Mouse (Mus musculus) forebrain, embryonic 10.5 days (tissue): ENCODE data around the gene Uqcr11. TPM values are rescaled to one million over a fixed set of nuclear protein-coding genes. Genes with fewer than 3 reads are reported as not detected.

Source experiments
- DNase-seq: peaks from one replicate; pipeline ENCODE4 v3.0.0-alpha.2; 2017; ENCODE audit warnings: low spot score; ENCODE audit errors: extremely low spot score
- H3K27ac ChIP-seq: fragments of 300-500 bp; sonication (generic); 2 replicates; pipeline ENCODE4 v1.5.1; 2016; ENCODE audit warnings: mild to moderate bottlenecking
- H3K27me3 ChIP-seq: fragments of 300-500 bp; sonication (generic); 2 replicates; pipeline ENCODE4 v1.6.1; 2016; ENCODE audit warnings: mild to moderate bottlenecking; ENCODE audit not compliant: poor library complexity, severe bottlenecking
- H3K36me3 ChIP-seq: fragments of 300-500 bp; sonication (generic); replicated peaks from 2 replicates; pipeline ENCODE4 v1.6.1; 2016; ENCODE audit warnings: mild to moderate bottlenecking, moderate library complexity
- H3K4me1 ChIP-seq: fragments of 300-500 bp; sonication (generic); 2 replicates; pipeline ENCODE4 v1.6.1; 2016
- H3K4me3 ChIP-seq: fragments of 300-500 bp; sonication (generic); 2 replicates; pipeline ENCODE4 v1.5.1; 2016; ENCODE audit warnings: mild to moderate bottlenecking, moderate library complexity
- H3K9me3 ChIP-seq: fragments of 300-500 bp; sonication (generic); 2 replicates; pipeline ENCODE4 v1.6.1; 2016; ENCODE audit warnings: mild to moderate bottlenecking, moderate library complexity
- WGBS: fragments of 180-500 bp; shearing (Covaris S2); methylation state at CpG from one replicate; pipeline ENCODE4 v1.1.7; 2016; 5-methylcytosine and 5-hydroxymethylcytosine counted together
- polyA plus RNA-seq: library from polyadenylated mRNA; unstranded; fragments of >200 nt; fragmentation: Nextera tagmentation; extraction: Ambion mirVana; gene quantifications from 2 replicates; pipeline ENCODE4 v1.2.1, GENCODE M21; 2016

Uqcr11 gene
- polyA plus RNA-seq, 1 experiment from 2014 or later, result 631 TPM

DNA sequence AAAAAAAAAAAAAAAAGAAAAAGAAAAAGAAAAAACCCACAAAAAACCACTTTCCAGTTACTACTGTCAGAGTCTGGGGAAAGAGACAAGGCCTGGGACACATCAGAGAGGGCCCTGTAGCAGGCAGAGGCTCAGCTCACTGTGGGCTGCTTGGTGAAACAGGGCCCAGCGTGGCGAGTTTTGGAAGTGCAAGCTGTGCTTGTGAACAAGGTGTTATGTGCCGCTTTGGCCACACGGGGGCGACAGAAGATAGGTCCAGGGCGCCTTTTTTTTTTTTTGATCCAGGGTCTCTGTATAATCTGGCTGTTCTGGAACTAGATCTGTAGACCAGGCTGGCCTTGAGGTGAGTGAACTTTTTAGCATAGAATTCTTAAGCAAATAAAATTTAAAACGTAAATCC, 30.5 kb downstream of the Uqcr11 start:
- H3K27me3 ChIP-seq, result peaks cover 12% of the 10 kb centered on the region
- peaks cover 16% of the 10 kb centered on the region for H3K4me1 ChIP-seq
- no peak overlapping the region for H3K27ac ChIP-seq
- peak; percentile 94 for DNase-seq
- no peaks in the 10 kb centered on the region for H3K9me3 ChIP-seq
- no peak overlapping the region for H3K4me3 ChIP-seq
- peaks cover 21% of the 10 kb centered on the region for H3K36me3 ChIP-seq
- WGBS, result 2% methylated on average over 7 of the region's 7 CpGs

- no peak overlapping the region for H3K27ac ChIP-seq
- WGBS, result 17% methylated on average over 6 of the region's 6 CpGs
- H3K27me3 ChIP-seq, result peaks cover 12% of the 10 kb centered on the region
- H3K4me3 ChIP-seq, result no peak overlapping the region
- peaks cover 15% of the 10 kb centered on the region for H3K4me1 ChIP-seq
- no peaks in the 10 kb centered on the region for H3K9me3 ChIP-seq
- H3K36me3 ChIP-seq, result 0 out of 2 replicates have a peak, but pooled peaks cover under 1% of the 10 kb centered on the region
- peak; percentile 63 for DNase-seq
Measured at GRCm38 (mm10) chr10:80374063-80374462, 32.6 kb downstream of the Uqcr11 start.

DNA sequence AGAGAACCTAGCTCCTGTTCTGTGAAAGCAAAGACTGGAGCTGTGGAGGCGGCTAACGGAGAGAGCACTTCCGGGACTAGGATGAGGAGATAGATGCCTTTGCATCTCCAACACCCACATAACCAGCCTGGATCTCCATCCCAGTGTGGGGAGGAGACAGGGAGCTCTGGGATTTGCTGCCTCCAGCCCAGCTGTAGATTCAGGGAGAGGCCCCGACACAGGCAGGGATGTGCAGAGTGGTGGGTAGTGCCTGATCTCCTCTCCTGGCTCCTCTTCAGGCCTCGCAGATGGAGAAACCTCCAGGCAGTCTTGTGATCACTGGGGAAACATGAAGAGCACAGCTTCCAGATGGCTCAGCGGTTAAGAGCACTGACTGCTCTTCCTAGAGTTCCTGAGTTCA, 33.9 kb downstream of the Uqcr11 start:
- DNase-seq, result no peak
- H3K4me3 ChIP-seq, result no peak overlapping the region
- H3K36me3 ChIP-seq, result no peaks in the 10 kb centered on the region
- H3K4me1 ChIP-seq, result peaks cover 15% of the 10 kb centered on the region
- H3K9me3 ChIP-seq, result 0 out of 2 replicates have a peak, but pooled peaks cover 5% of the 10 kb centered on the region
- H3K27ac ChIP-seq, result no peak overlapping the region
- 86% methylated on average over 6 of the region's 6 CpGs for WGBS
- peaks cover 19% of the 10 kb centered on the region for H3K27me3 ChIP-seq

- H3K4me3 ChIP-seq, result peak overlapping the region; percentile 37
- WGBS, result 59% methylated on average over 9 of the region's 9 CpGs
Measured at GRCm38 (mm10) chr10:80371983-80372382, 34.6 kb downstream of the Uqcr11 start.

DNA sequence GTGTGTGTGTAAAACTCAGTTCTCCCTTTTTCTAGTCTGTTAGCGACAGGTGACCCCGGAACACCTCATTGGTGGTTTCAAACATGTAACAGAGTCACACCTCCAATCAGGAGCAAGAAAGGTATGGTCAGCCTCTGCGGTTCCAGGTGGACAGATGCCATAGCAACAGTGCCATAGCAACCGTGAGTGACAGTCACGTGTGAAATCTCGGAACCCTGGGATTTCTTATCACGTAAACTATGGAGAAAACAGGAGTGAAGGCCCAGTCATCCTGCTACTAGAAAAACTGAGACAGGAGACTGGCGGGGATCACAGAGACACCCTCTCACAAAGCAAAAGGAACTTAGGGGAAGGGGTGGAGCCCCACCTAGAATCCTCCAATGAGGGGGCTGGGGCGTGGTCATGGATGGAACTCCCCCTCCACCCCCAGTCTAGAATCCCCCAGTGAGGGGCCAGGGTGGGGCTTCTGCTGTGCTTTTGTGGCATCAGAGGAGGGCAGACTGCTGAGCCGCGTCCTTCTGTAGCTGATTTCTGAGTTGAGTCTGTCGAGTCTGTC, 35.1 kb downstream of the Uqcr11 start:
- DNase-seq, result peak; percentile 65
- Histone ChIP-seq H3K4me1 (peaks cover 15% of the 10 kb centered on the region), H3K9me3 (0 out of 2 replicates have a peak, but pooled peaks cover 5% of the 10 kb centered on the region), H3K27me3 (peaks cover 27% of the 10 kb centered on the region), H3K27ac (peak overlapping the region; percentile 62), H3K4me3 (peak overlapping the region; percentile 37), H3K36me3 (no peaks in the 10 kb centered on the region)
- 2% methylated on average over 12 of the region's 12 CpGs for WGBS

More at GRCm38 (mm10) chr10:80371983-80372382, 34.6 kb downstream of the Uqcr11 start:
- no peak for DNase-seq
- Histone ChIP-seq H3K27ac (peak overlapping the region; percentile 62; the same call in 1 of the 2 replicates), H3K27me3 (peaks cover 25% of the 10 kb centered on the region), H3K36me3 (no peaks in the 10 kb centered on the region), H3K4me1 (peaks cover 15% of the 10 kb centered on the region), H3K9me3 (0 out of 2 replicates have a peak, but pooled peaks cover 5% of the 10 kb centered on the region)

- Histone ChIP-seq H3K9me3 (0 out of 2 replicates have a peak, but pooled peaks cover 5% of the 10 kb centered on the region), H3K4me1 (peaks cover 15% of the 10 kb centered on the region), H3K4me3 (no peak overlapping the region), H3K27me3 (peaks cover 33% of the 10 kb centered on the region), H3K27ac (no peak overlapping the region), H3K36me3 (no peaks in the 10 kb centered on the region)
- no peak for DNase-seq
- WGBS, result 82% methylated on average over 21 of the region's 21 CpGs
Measured at GRCm38 (mm10) chr10:80369995-80370747, 36.5 kb downstream of the Uqcr11 start.

DNA sequence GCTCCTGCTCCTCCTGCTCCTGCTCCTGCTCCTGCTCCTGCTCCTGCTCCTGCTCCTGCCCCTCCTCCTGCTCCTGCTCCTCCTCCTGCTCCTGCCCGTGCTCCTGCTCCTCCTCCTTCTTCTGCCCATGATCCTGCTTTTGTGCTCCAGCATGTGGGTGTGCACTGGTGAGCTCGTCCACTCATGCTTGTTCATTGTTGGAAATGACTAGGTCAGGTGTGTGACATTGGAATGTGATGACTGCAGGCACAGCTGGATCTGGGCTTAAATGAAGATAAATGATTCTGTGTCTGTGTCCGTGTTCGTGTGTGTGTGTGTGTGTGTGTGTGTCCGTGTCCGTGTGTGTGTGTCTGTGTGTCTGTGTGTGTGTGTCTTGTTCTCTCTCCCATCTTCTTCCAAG, 38.2 kb downstream of the Uqcr11 start:
- WGBS, result 92% methylated on average over 6 of the region's 6 CpGs
- H3K4me3 ChIP-seq, result no peak overlapping the region
- no peak for DNase-seq
- H3K27ac ChIP-seq, result no peak overlapping the region
- H3K36me3 ChIP-seq, result no peaks in the 10 kb centered on the region
- peaks cover 49% of the 10 kb centered on the region for H3K27me3 ChIP-seq
- H3K4me1 ChIP-seq, result peaks cover 24% of the 10 kb centered on the region
- 0 out of 2 replicates have a peak, but pooled peaks cover 5% of the 10 kb centered on the region for H3K9me3 ChIP-seq

- Histone ChIP-seq H3K27ac (no peak overlapping the region), H3K4me3 (no peak overlapping the region), H3K4me1 (peaks cover 24% of the 10 kb centered on the region), H3K36me3 (no peaks in the 10 kb centered on the region), H3K27me3 (peaks cover 49% of the 10 kb centered on the region), H3K9me3 (0 out of 2 replicates have a peak, but pooled peaks cover 5% of the 10 kb centered on the region)
- no peak for DNase-seq
- WGBS, result 74% methylated on average over 5 of the region's 5 CpGs
Measured at GRCm38 (mm10) chr10:80367954-80368353, 38.7 kb downstream of the Uqcr11 start.

DNA sequence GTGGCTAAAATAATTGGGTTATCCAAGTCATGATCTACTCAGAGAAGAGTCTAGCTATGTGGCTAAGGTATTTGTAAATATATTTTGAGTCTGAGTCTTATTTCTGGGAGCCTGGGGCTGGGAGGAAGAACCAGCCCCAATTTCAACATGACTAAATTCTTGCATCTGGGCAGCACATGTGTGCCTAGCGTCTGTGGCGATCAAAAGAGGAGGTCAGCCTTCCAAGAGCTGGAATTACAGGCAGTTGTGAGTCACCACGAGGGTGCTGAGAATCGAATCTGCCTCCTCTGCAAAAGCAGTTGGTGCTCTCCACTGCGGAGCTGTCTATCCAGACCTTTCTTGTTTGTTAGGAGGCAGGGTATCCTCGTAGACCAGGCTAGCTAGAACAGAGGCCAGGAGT, 40.9 kb downstream of the Uqcr11 start:
- Histone ChIP-seq H3K9me3 (0 out of 2 replicates have a peak, but pooled peaks cover 5% of the 10 kb centered on the region), H3K4me3 (no peak overlapping the region), H3K27me3 (peaks cover 62% of the 10 kb centered on the region), H3K4me1 (peaks cover 9% of the 10 kb centered on the region), H3K27ac (no peak overlapping the region), H3K36me3 (no peaks in the 10 kb centered on the region)
- no peak for DNase-seq
- WGBS, result 73% methylated on average over 6 of the region's 6 CpGs

DNA sequence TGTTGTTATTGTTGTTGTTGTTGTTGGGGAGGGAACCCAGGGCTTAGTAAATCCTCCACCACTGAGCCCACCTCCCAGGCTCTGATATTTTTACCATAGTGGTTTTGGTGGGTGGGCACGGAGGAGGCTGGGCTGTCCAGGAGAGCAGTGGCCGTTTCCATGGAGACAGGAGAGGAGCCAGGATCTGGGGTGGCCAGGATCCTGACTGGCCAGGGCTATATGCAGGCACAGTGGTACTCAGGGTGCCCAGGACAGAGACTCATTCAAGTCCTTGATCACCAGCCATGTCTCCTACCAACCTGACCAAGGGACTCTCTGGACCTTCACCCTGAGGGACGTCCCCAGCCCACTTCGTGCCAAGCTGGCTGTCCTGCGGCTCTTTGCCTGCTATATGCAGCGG, 42.9 kb downstream of the Uqcr11 start:
- no peak for DNase-seq
- H3K27me3 ChIP-seq, result peaks cover 83% of the 10 kb centered on the region
- 0 out of 2 replicates have a peak overlapping the region, but pooled peaks have one; percentile 3 for H3K4me3 ChIP-seq
- H3K36me3 ChIP-seq, result no peaks in the 10 kb centered on the region
- H3K27ac ChIP-seq, result no peak overlapping the region
- WGBS, result 45% methylated on average over 6 of the region's 6 CpGs
- 0 out of 2 replicates have a peak, but pooled peaks cover 5% of the 10 kb centered on the region for H3K9me3 ChIP-seq
- peaks cover 9% of the 10 kb centered on the region for H3K4me1 ChIP-seq

- WGBS, result 9% methylated on average over 30 of the region's 31 CpGs
- Histone ChIP-seq H3K36me3 (no peaks in the 10 kb centered on the region), H3K27me3 (peaks cover 98% of the 10 kb centered on the region), H3K4me3 (peak overlapping the region; percentile 37), H3K4me1 (peaks cover 32% of the 10 kb centered on the region), H3K27ac (no peak overlapping the region), H3K9me3 (no peaks in the 10 kb centered on the region)
- no peak for DNase-seq
Measured at GRCm38 (mm10) chr10:80357994-80358639, 48.5 kb downstream of the Uqcr11 start.

DNA sequence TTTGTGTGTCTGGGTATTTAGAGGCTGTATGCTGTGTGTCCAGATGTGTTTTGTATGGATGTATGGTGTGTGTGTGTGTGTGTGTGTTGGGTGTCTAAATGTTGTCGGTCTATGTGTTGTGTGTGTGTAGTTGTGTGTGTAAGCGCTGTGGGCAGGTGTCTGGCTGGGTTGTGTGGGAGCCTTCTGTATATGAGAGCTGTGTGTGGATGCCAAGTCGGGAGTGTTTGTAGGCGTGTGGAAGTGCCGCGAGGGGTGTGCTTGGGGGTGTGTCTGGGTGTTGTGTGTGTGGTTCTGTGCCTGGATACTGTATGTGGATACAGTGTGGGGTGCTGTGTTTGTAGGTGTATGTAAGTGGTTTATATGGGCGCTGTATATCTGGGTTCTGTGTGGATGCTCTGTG, 49.3 kb downstream of the Uqcr11 start:
- Histone ChIP-seq H3K4me1 (peaks cover 32% of the 10 kb centered on the region), H3K4me3 (peak overlapping the region; percentile 37; the same call in 1 of the 2 replicates), H3K27me3 (peaks cover 98% of the 10 kb centered on the region), H3K36me3 (no peaks in the 10 kb centered on the region), H3K27ac (no peak overlapping the region), H3K9me3 (no peaks in the 10 kb centered on the region)
- WGBS, result 30% methylated on average over 7 of the region's 7 CpGs
- DNase-seq, result no peak
